Mouse (Mus musculus): ENCODE results near the gene Spink4. TPM values are rescaled to one million over a fixed set of nuclear protein-coding genes. Genes with fewer than 3 reads are reported as not detected.

Spink4 gene
- polyA plus RNA-seq, 1 experiment: not detected

- Histone ChIP-seq H3K27me3 (ENCODE audit: control insufficient read depth, insufficient read depth, low read length, poor library complexity, severe bottlenecking) (no peaks in the 10 kb centered on the region), H3K36me3 (ENCODE audit: control insufficient read depth, insufficient read depth, low read length, poor library complexity, severe bottlenecking) (no peaks in the 10 kb centered on the region), H3K9me3 (replicated peaks; ENCODE audit: control insufficient read depth, insufficient read depth, low read length, poor library complexity, severe bottlenecking) (peaks cover 5% of the 10 kb centered on the region; the same call in 1 of the 2 replicates), H3K27ac (ENCODE audit: insufficient read depth, low read length) (no peak overlapping the region), H3K4me1 (ENCODE audit: control insufficient read depth, insufficient read depth, low read length) (no peaks in the 10 kb centered on the region), H3K9ac (ENCODE audit: low read depth, poor library complexity, severe bottlenecking) (no peak overlapping the region), H3K4me3 (ENCODE audit: low read depth, low read length) (no peak overlapping the region)
- no peak for TF ChIP-seq EP300 (IDR thresholded peaks at IDR 0.05; ENCODE audit: insufficient read depth, low read depth, low read length)
- TF ChIP-seq CTCF (IDR thresholded peaks at IDR 0.05; ENCODE audit: low read depth, low read length): no peak
Measured at GRCm38 (mm10) chr4:40895646-40896045, 24.2 kb upstream of the Spink4 start.

- Histone ChIP-seq H3K27me3 (ENCODE audit: control insufficient read depth, insufficient read depth, low read length, poor library complexity, severe bottlenecking) (no peaks in the 10 kb centered on the region), H3K36me3 (ENCODE audit: control insufficient read depth, insufficient read depth, low read length, poor library complexity, severe bottlenecking) (no peaks in the 10 kb centered on the region), H3K4me3 (ENCODE audit: low read depth, low read length) (no peak overlapping the region), H3K9ac (ENCODE audit: low read depth, poor library complexity, severe bottlenecking) (no peak overlapping the region), H3K27ac (ENCODE audit: insufficient read depth, low read length) (peak overlapping the region; percentile 85), H3K4me1 (ENCODE audit: control insufficient read depth, insufficient read depth, low read length) (peaks cover 1% of the 10 kb centered on the region), H3K9me3 (replicated peaks; ENCODE audit: control insufficient read depth, insufficient read depth, low read length, poor library complexity, severe bottlenecking) (peaks cover 5% of the 10 kb centered on the region; the same call in 1 of the 2 replicates)
- TF ChIP-seq EP300 (IDR thresholded peaks at IDR 0.05; ENCODE audit: insufficient read depth, low read depth, low read length) (peak; percentile 88), POLR2A (IDR thresholded peaks at IDR 0.05; ENCODE audit: insufficient read depth, low read length) (no peak)
Measured at GRCm38 (mm10) chr4:40898476-40899044, 21.3 kb upstream of the Spink4 start.

GRCm38 (mm10) chr4:40899264-40899663 lies 20.6 kb upstream of the Spink4 start:
- TF ChIP-seq EP300 (IDR thresholded peaks at IDR 0.05; ENCODE audit: insufficient read depth, low read depth, low read length): no peak
- TF ChIP-seq POLR2A (IDR thresholded peaks at IDR 0.05; ENCODE audit: insufficient read depth, low read length): no peak
- TF ChIP-seq CTCF (IDR thresholded peaks at IDR 0.05; ENCODE audit: low read depth, low read length): no peak
- no peak overlapping the region for H3K4me3 ChIP-seq (ENCODE audit: low read depth, low read length)
- peaks cover 5% of the 10 kb centered on the region; the same call in 1 of the 2 replicates for H3K9me3 ChIP-seq (replicated peaks; ENCODE audit: control insufficient read depth, insufficient read depth, low read length, poor library complexity, severe bottlenecking)
- H3K27ac ChIP-seq (ENCODE audit: insufficient read depth, low read length): peak overlapping the region; percentile 65
- no peaks in the 10 kb centered on the region for H3K27me3 ChIP-seq (ENCODE audit: control insufficient read depth, insufficient read depth, low read length, poor library complexity, severe bottlenecking)
- peaks cover 1% of the 10 kb centered on the region for H3K4me1 ChIP-seq (ENCODE audit: control insufficient read depth, insufficient read depth, low read length)
- no peaks in the 10 kb centered on the region for H3K36me3 ChIP-seq (ENCODE audit: control insufficient read depth, insufficient read depth, low read length, poor library complexity, severe bottlenecking)
- H3K9ac ChIP-seq (ENCODE audit: low read depth, poor library complexity, severe bottlenecking): no peak overlapping the region

- H3K36me3 ChIP-seq (ENCODE audit: control insufficient read depth, insufficient read depth, low read length, poor library complexity, severe bottlenecking): no peaks in the 10 kb centered on the region
- H3K4me1 ChIP-seq (ENCODE audit: control insufficient read depth, insufficient read depth, low read length): peaks cover 1% of the 10 kb centered on the region
- no peak overlapping the region for H3K9ac ChIP-seq (ENCODE audit: low read depth, poor library complexity, severe bottlenecking)
- peaks cover 5% of the 10 kb centered on the region; the same call in 1 of the 2 replicates for H3K9me3 ChIP-seq (replicated peaks; ENCODE audit: control insufficient read depth, insufficient read depth, low read length, poor library complexity, severe bottlenecking)
- TF ChIP-seq CTCF (IDR thresholded peaks at IDR 0.05; ENCODE audit: low read depth, low read length) (no peak), POLR2A (IDR thresholded peaks at IDR 0.05; ENCODE audit: insufficient read depth, low read length) (no peak), EP300 (IDR thresholded peaks at IDR 0.05; ENCODE audit: insufficient read depth, low read depth, low read length) (no peak)
- H3K4me3 ChIP-seq (ENCODE audit: low read depth, low read length): no peak overlapping the region
- no peaks in the 10 kb centered on the region for H3K27me3 ChIP-seq (ENCODE audit: control insufficient read depth, insufficient read depth, low read length, poor library complexity, severe bottlenecking)
- H3K27ac ChIP-seq (ENCODE audit: insufficient read depth, low read length): 0 out of 2 replicates have a peak overlapping the region, but pooled peaks have one; percentile 65
Measured at GRCm38 (mm10) chr4:40900071-40900470, 19.8 kb upstream of the Spink4 start.

- peaks cover 1% of the 10 kb centered on the region for H3K4me1 ChIP-seq (ENCODE audit: control insufficient read depth, insufficient read depth, low read length)
- H3K9ac ChIP-seq (ENCODE audit: low read depth, poor library complexity, severe bottlenecking): no peak overlapping the region
- H3K27ac ChIP-seq (ENCODE audit: insufficient read depth, low read length): no peak overlapping the region
- no peaks in the 10 kb centered on the region for H3K27me3 ChIP-seq (ENCODE audit: control insufficient read depth, insufficient read depth, low read length, poor library complexity, severe bottlenecking)
- no peak overlapping the region for H3K4me3 ChIP-seq (ENCODE audit: low read depth, low read length)
- H3K36me3 ChIP-seq (ENCODE audit: control insufficient read depth, insufficient read depth, low read length, poor library complexity, severe bottlenecking): no peaks in the 10 kb centered on the region
- peaks cover 5% of the 10 kb centered on the region; the same call in 1 of the 2 replicates for H3K9me3 ChIP-seq (replicated peaks; ENCODE audit: control insufficient read depth, insufficient read depth, low read length, poor library complexity, severe bottlenecking)
- no peak for TF ChIP-seq EP300 (IDR thresholded peaks at IDR 0.05; ENCODE audit: insufficient read depth, low read depth, low read length)
- no peak for TF ChIP-seq CTCF (IDR thresholded peaks at IDR 0.05; ENCODE audit: low read depth, low read length)
- no peak for TF ChIP-seq POLR2A (IDR thresholded peaks at IDR 0.05; ENCODE audit: insufficient read depth, low read length)
Measured at GRCm38 (mm10) chr4:40900612-40901011, 19.2 kb upstream of the Spink4 start.

GRCm38 (mm10) chr4:40906298-40906697 lies 13.6 kb upstream of the Spink4 start:
- H3K27me3 ChIP-seq (ENCODE audit: control insufficient read depth, insufficient read depth, low read length, poor library complexity, severe bottlenecking): no peaks in the 10 kb centered on the region
- TF ChIP-seq POLR2A (IDR thresholded peaks at IDR 0.05; ENCODE audit: insufficient read depth, low read length) (no peak), EP300 (IDR thresholded peaks at IDR 0.05; ENCODE audit: insufficient read depth, low read depth, low read length) (no peak), CTCF (IDR thresholded peaks at IDR 0.05; ENCODE audit: low read depth, low read length) (no peak)
- no peaks in the 10 kb centered on the region for H3K9me3 ChIP-seq (replicated peaks; ENCODE audit: control insufficient read depth, insufficient read depth, low read length, poor library complexity, severe bottlenecking)
- H3K4me1 ChIP-seq (ENCODE audit: control insufficient read depth, insufficient read depth, low read length): peaks cover 4% of the 10 kb centered on the region
- H3K4me3 ChIP-seq (ENCODE audit: low read depth, low read length): no peak overlapping the region
- no peak overlapping the region for H3K9ac ChIP-seq (ENCODE audit: low read depth, poor library complexity, severe bottlenecking)
- H3K27ac ChIP-seq (ENCODE audit: insufficient read depth, low read length): no peak overlapping the region
- no peaks in the 10 kb centered on the region for H3K36me3 ChIP-seq (ENCODE audit: control insufficient read depth, insufficient read depth, low read length, poor library complexity, severe bottlenecking)
